Mouse (Mus musculus): Measurements from ENCODE around the gene Eif4e2.

GRCm38 (mm10) chr1:87171312-87171711 lies 42.4 kb upstream of the Eif4e2 start:
- TF ChIP-seq POLR2A (IDR thresholded peaks at IDR 0.05; ENCODE audit: insufficient read length, low read depth) (no peak), POLR2AphosphoS2 (IDR thresholded peaks at IDR 0.05; ENCODE audit: insufficient read length, low read depth) (no peak), MAX (IDR thresholded peaks at IDR 0.05; ENCODE audit: low read depth) (no peak), E2F4 (IDR thresholded peaks at IDR 0.05; ENCODE audit: insufficient read depth) (no peak), USF1 (IDR thresholded peaks at IDR 0.05; ENCODE audit: low read depth) (no peak), MYOD1 (IDR thresholded peaks at IDR 0.05; ENCODE audit: control insufficient read depth in 1 of 3, insufficient read length in 2 of 3, low read depth in 2 of 3) (no peak), CEBPB (IDR thresholded peaks at IDR 0.05; ENCODE audit: insufficient read depth, poor library complexity, severe bottlenecking) (no peak), TCF12 (IDR thresholded peaks at IDR 0.05; ENCODE audit: insufficient read depth, poor library complexity, severe bottlenecking) (no peak), TCF3 (IDR thresholded peaks at IDR 0.05; ENCODE audit: insufficient read length, low read depth) (no peak), SRF (IDR thresholded peaks at IDR 0.05; ENCODE audit: control insufficient read depth, insufficient read length, low read depth) (no peak), MYOG (IDR thresholded peaks at IDR 0.05; ENCODE audit: control insufficient read depth in 1 of 3, insufficient read depth in 1 of 3, insufficient read length in 2 of 3, low read depth in 2 of 3) (no peak), REST (IDR thresholded peaks at IDR 0.05; ENCODE audit: insufficient read depth, insufficient read length) (no peak)
